Mouse (Mus musculus) Patski (cell line): ENCODE measurements around the gene Plcd4. TPM values are rescaled to one million over a fixed set of nuclear protein-coding genes. Genes with fewer than 3 reads are reported as not detected.

Source experiments
- ATAC-seq: fragments of 100-300 bp; one replicate; pipeline ENCODE4 v1.8.0; 2021
- CTCF ChIA-PET: fragments of 350-600 bp; sonication (Branson Sonifier 250); formaldehyde crosslinking; loops from one replicate; lab custom pipeline; 2022; ENCODE audit warnings: inconsistent platforms; lab: Charles Lee
- POLR2A ChIA-PET: fragments of 350-600 bp; sonication (Branson Sonifier 250); formaldehyde crosslinking; loops from one replicate; lab custom pipeline; 2022; ENCODE audit warnings: antibody characterized with exemption, inconsistent platforms; lab: Charles Lee
- DNase-seq: peaks from one replicate; pipeline ENCODE4 v3.0.0-alpha.2; 2011; ENCODE audit warnings: low read depth, low spot score
- H3K27me3 ChIP-seq: fragments of 371-371 bp; one replicate; pipeline ENCODE4 v1.5.1; 2021
- CTCF ChIP-seq: fragments of 100-300 bp; IDR thresholded peaks from one replicate; pipeline ENCODE4 v1.5.1; 2021
- in situ Hi-C: fragments of 300-500 bp; cut with MboI; formaldehyde crosslinking; loops from 3 replicates; pipeline ENCODE4 v1.11.1; 2018; ENCODE audit warnings: low pct_unique_long_range_greater_than_20kb, mixed read lengths
- polyA plus RNA-seq: library from polyadenylated mRNA; unstranded; gene quantifications from one replicate; pipeline ENCODE4 v1.2.3, GENCODE M21; 2021

The Plcd4 gene
- polyA plus RNA-seq, 1 experiment from 2014 or later, result 0.83 TPM

GRCm38 (mm10) chr1:74538650-74539049, 4.0 kb upstream of the Plcd4 start:
- in situ Hi-C loops, result no loop called here
- ChIA-PET POLR2A (interaction anchor here (0.6 kb wide), 1 partner anchor 11 kb away, joined by 4 read pairs; no protein-coding TSS in a partner anchor), CTCF (interaction anchor here (0.8 kb wide), 1 partner anchor 9 kb away, joined by 3 read pairs; no protein-coding TSS in a partner anchor)
- peaks cover 9% of the 10 kb centered on the region for H3K27me3 ChIP-seq
- ATAC-seq, result no peak
- no peak for DNase-seq
- no peak for TF ChIP-seq CTCF

DNA sequence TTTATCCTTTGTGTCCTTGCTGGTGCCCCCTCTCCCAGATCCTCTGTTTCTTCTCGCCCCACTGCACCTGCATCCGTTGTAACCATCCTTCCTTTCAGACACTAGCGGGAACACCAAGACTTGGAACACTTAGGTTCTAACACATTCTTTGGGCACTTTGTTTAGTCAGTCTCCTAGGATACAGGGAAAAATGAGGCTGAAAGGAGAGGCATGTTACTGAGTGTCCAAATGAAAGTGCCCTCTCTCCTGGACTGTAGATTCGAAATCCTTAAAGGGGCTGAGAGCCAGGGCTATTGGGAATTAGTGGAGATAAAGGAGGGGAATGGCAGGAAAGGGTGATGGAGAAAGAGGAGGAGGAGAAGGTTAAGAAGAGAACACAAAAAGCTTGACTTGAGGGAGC, 1.5 kb downstream of the Plcd4 start, which contains the start of gene Usp37:
Gene Usp37, minus strand, starts transcription at position 101 of the 400 bp plus-strand sequence.
- ATAC-seq, result no peak
- no peak for DNase-seq
- ChIA-PET CTCF (no interaction called here), POLR2A (no interaction called here)
- in situ Hi-C loops, result no loop called here
- TF ChIP-seq CTCF, result no peak
- peaks cover 25% of the 10 kb centered on the region for H3K27me3 ChIP-seq

DNA sequence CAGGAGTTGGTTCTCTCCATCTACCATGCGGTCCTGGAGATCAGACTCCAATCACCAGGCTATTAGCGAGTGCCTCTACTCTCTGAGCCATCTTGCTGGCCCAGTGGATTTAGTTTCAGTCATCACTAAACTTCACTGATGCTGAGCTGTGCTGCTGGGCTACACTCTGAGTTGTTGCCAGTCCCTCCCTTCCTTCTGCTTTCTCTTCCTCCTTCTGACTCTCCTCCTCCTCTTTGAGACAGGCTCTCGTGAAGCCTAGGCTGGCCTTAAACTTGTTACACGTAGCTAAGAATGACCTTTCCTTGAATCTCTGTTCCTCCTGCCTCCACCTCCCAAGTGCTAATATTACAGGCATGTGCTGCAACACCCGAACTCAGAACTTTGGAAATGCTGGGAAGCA, 16.4 kb downstream of the Plcd4 start:
- no peak for DNase-seq
- ATAC-seq, result no peak
- in situ Hi-C loops, result no loop called here
- ChIA-PET POLR2A (no interaction called here), CTCF (no interaction called here)
- H3K27me3 ChIP-seq, result no peaks in the 10 kb centered on the region
- TF ChIP-seq CTCF, result no peak

DNA sequence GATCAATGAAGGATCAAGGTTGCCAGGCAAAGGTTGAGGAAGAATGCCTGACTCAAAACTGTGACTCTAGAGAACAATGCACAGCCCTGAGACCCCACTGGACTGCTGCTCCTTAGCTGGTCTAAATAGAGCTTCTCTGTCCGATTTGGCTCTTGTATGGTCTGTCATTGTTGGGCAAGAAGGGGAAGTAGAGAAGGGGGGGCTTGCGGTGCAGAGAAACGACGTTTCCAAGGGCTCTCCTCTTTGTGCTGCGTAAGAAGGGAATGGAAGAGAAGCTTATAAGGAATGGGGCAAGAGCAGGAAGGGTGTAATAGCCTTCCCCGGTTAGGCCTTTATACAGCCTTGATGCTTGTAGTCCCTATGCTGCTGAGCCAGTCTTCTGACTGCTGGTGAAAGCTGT, 23.1 kb downstream of the Plcd4 start:
- DNase-seq (no peak), ATAC-seq (no peak)
- H3K27me3 ChIP-seq, result no peaks in the 10 kb centered on the region
- in situ Hi-C loops, result no loop called here
- no peak for TF ChIP-seq CTCF
- ChIA-PET CTCF (no interaction called here), POLR2A (no interaction called here)

GRCm38 (mm10) chr1:74569739-74570719, 27.3 kb downstream of the Plcd4 start:
- CTCF ChIA-PET, result interaction anchor here (1.5 kb wide), 1 partner anchor 7 kb away, joined by 3 read pairs; no protein-coding TSS in a partner anchor
- in situ Hi-C loops, result no loop called here
- POLR2A ChIA-PET, result no interaction called here
- ATAC-seq (no peak), DNase-seq (no peak)
- TF ChIP-seq CTCF, result no peak
- no peaks in the 10 kb centered on the region for H3K27me3 ChIP-seq

GRCm38 (mm10) chr1:74582621-74583020, 39.9 kb downstream of the Plcd4 start:
- POLR2A ChIA-PET, result no interaction called here
- CTCF ChIA-PET, result no interaction called here
- DNase-seq (no peak), ATAC-seq (no peak)
- no peak for TF ChIP-seq CTCF
- in situ Hi-C loops, result no loop called here
- H3K27me3 ChIP-seq, result no peaks in the 10 kb centered on the region

- in situ Hi-C loops, result no loop called here
- no peak for TF ChIP-seq CTCF
Observed at GRCm38 (mm10) chr1:74584616-74585398, 42.1 kb downstream of the Plcd4 start.

GRCm38 (mm10) chr1:74587233-74587772, 44.6 kb downstream of the Plcd4 start:
- no peaks in the 10 kb centered on the region for H3K27me3 ChIP-seq
- POLR2A ChIA-PET, result interaction anchor here (2.3 kb wide), 1 partner anchor 14 kb away, joined by 9 read pairs; the partner anchor contains the start of genes Rnf25 and Stk36
- in situ Hi-C loops, result no loop called here
- no peak for TF ChIP-seq CTCF
- ATAC-seq (peak; percentile 2), DNase-seq (no peak)
- CTCF ChIA-PET, result no interaction called here

More at GRCm38 (mm10) chr1:74584616-74585398, 42.1 kb downstream of the Plcd4 start:
- DNase-seq (no peak), ATAC-seq (no peak)
- ChIA-PET POLR2A (interaction anchor here (1.2 kb wide), 1 partner anchor 32 kb away, joined by 4 read pairs; no protein-coding TSS in a partner anchor), CTCF (no interaction called here)
- no peaks in the 10 kb centered on the region for H3K27me3 ChIP-seq

GRCm38 (mm10) chr1:74587773-74588445, 45.2 kb downstream of the Plcd4 start, which contains the start of the genes Zfp142 and Bcs1l:
Gene Zfp142 (minus strand): TSS chr1:74588246.
Gene Bcs1l (plus strand): TSS chr1:74588289.
- ATAC-seq, result peak; percentile 88
- ChIA-PET POLR2A (interaction anchor here (2.3 kb wide), 1 partner anchor 13 kb away, joined by 9 read pairs; the partner anchor contains the start of genes Rnf25 and Stk36), CTCF (no interaction called here)
- peak; percentile 97 for DNase-seq
- in situ Hi-C loops, result no loop called here
- no peak for TF ChIP-seq CTCF
- H3K27me3 ChIP-seq, result no peaks in the 10 kb centered on the region
